In genomic region chr7:29316976-29317375, GRCm38 (mm10) we compare ENCODE assay signal across 8 mouse cellular contexts. TPM values are rescaled to one million over a fixed set of nuclear protein-coding genes. Genes with fewer than 3 reads are reported as not detected.
DNase-seq lines count a peak whose midpoint lies in the region; ATAC-seq lines count a peak whose summit lies in the region.

No protein-coding gene starts in this region.

- intact Hi-C loops in heart, postnatal 25 days (cut with DNase I) = loop anchor here (5.0 kb wide), 1 partner anchor 205 kb away; no protein-coding TSS in a partner anchor

- no peaks in the 10 kb centered on the region for H3K36me3 ChIP-seq in heart, embryonic 15.5 days
- no peaks in the 10 kb centered on the region for H3K36me3 ChIP-seq in heart, embryonic 16.5 days (ENCODE audit: control insufficient read depth, insufficient read depth)
- H3K36me3 ChIP-seq in limb, embryonic 11.5 days (ENCODE audit: control insufficient read depth, insufficient read depth, low read length) = no peaks in the 10 kb centered on the region; the same call in 1 of the 2 replicates
- peaks cover 28% of the 10 kb centered on the region for H3K36me3 ChIP-seq in neural tube, embryonic 12.5 days

- H3K4me2 ChIP-seq in heart, embryonic 15.5 days = peak overlapping the region; percentile 43
- peak overlapping the region; percentile 27; the same call in 1 of the 2 replicates for H3K4me2 ChIP-seq in heart, embryonic 16.5 days (ENCODE audit: low read depth, low read length)
- H3K4me2 ChIP-seq in limb, embryonic 11.5 days (ENCODE audit: low read depth, severe bottlenecking) = peak overlapping the region; percentile 32
- peak overlapping the region; percentile 55 for H3K4me2 ChIP-seq in neural tube, embryonic 12.5 days (replicated peaks)

- peak overlapping the region; percentile 23; the same call in 1 of the 2 replicates for H3K27ac ChIP-seq in heart, embryonic 15.5 days
- H3K27ac ChIP-seq in heart, embryonic 16.5 days (ENCODE audit: low read length) = no peak overlapping the region
- H3K27ac ChIP-seq in limb, embryonic 11.5 days (replicated peaks; ENCODE audit: low read depth, low read length) = peak overlapping the region; percentile 90
- peak overlapping the region; percentile 89 for H3K27ac ChIP-seq in neural tube, embryonic 12.5 days

- WGBS in heart, embryonic 15.5 days = 19% methylated on average over 9 of the region's 10 CpGs
- WGBS in heart, embryonic 16.5 days = 5% methylated on average over 10 of the region's 10 CpGs
- WGBS in limb, embryonic 11.5 days = 4% methylated on average over 10 of the region's 10 CpGs
- 2% methylated on average over 10 of the region's 10 CpGs for WGBS in neural tube, embryonic 12.5 days

- no peak for DNase-seq in heart, postnatal 25 days (ENCODE audit: low spot score)
- DNase-seq in cerebellum, adult 9-11 months = peak; percentile 79
- peak; percentile 77 for DNase-seq in limb, embryonic 11.5 days (ENCODE audit: low spot score)
- no peak for DNase-seq in ovary, postnatal 36 days (ENCODE audit: low spot score)
- DNase-seq in urinary bladder, adult 2 months (ENCODE audit: low spot score) = no peak

- H3K9me3 ChIP-seq in heart, embryonic 15.5 days (replicated peaks) = no peaks in the 10 kb centered on the region
- no peaks in the 10 kb centered on the region for H3K9me3 ChIP-seq in heart, embryonic 16.5 days (replicated peaks; ENCODE audit: control insufficient read depth, low read length)
- no peaks in the 10 kb centered on the region for H3K9me3 ChIP-seq in limb, embryonic 11.5 days (ENCODE audit: control insufficient read depth, low read length)
- no peaks in the 10 kb centered on the region for H3K9me3 ChIP-seq in neural tube, embryonic 12.5 days

- H3K4me1 ChIP-seq in heart, embryonic 15.5 days (replicated peaks) = peaks cover 31% of the 10 kb centered on the region
- peaks cover 25% of the 10 kb centered on the region for H3K4me1 ChIP-seq in heart, embryonic 16.5 days (ENCODE audit: control insufficient read depth, insufficient read depth, low read length)
- peaks cover 82% of the 10 kb centered on the region for H3K4me1 ChIP-seq in limb, embryonic 11.5 days (ENCODE audit: control insufficient read depth, insufficient read depth, low read length)
- peaks cover 86% of the 10 kb centered on the region for H3K4me1 ChIP-seq in neural tube, embryonic 12.5 days

- H3K27me3 ChIP-seq in heart, embryonic 15.5 days = peaks cover 51% of the 10 kb centered on the region
- H3K27me3 ChIP-seq in heart, embryonic 16.5 days (ENCODE audit: control insufficient read depth, insufficient read depth, low read length) = peaks cover 21% of the 10 kb centered on the region
- H3K27me3 ChIP-seq in limb, embryonic 11.5 days (ENCODE audit: control insufficient read depth, insufficient read depth, low read length) = no peaks in the 10 kb centered on the region
- no peaks in the 10 kb centered on the region for H3K27me3 ChIP-seq in neural tube, embryonic 12.5 days (replicated peaks)

- H3K9ac ChIP-seq in heart, embryonic 15.5 days = no peak overlapping the region
- no peak overlapping the region for H3K9ac ChIP-seq in heart, embryonic 16.5 days (ENCODE audit: low read length)
- no peak overlapping the region; the same call in 1 of the 2 replicates for H3K9ac ChIP-seq in limb, embryonic 11.5 days (ENCODE audit: low read length)
- no peak overlapping the region for H3K9ac ChIP-seq in neural tube, embryonic 12.5 days

- no peak; the same call in 1 of the 2 replicates for ATAC-seq in heart, embryonic 15.5 days (replicated peaks; ENCODE audit: insufficient number of reproducible peaks, insufficient read depth, low FRiP score, low read depth)
- peak; percentile 12; the same call in 1 of the 2 replicates for ATAC-seq in heart, embryonic 16.5 days (replicated peaks; ENCODE audit: extremely low read depth, insufficient read depth, low FRiP score)
- ATAC-seq in limb, embryonic 11.5 days (ENCODE audit: insufficient number of reproducible peaks, low FRiP score, low TSS enrichment, low read depth) = peak; percentile 26
- peak; percentile 49 for ATAC-seq in neural tube, embryonic 12.5 days (ENCODE audit: low FRiP score, low read depth)

- H3K4me3 ChIP-seq in heart, embryonic 15.5 days = no peak overlapping the region
- H3K4me3 ChIP-seq in heart, embryonic 16.5 days (ENCODE audit: low read length) = no peak overlapping the region
- H3K4me3 ChIP-seq in limb, embryonic 11.5 days (ENCODE audit: low read depth, low read length) = no peak overlapping the region
- H3K4me3 ChIP-seq in neural tube, embryonic 12.5 days = no peak overlapping the region

RNA-seq across cellular contexts. Expression of gene Dpf1, which starts 13.2 kb away (rescaled TPM):
- 2.6 and 3.9 TPM in 2 replicates for polyA plus RNA-seq in heart, embryonic 15.5 days (2015; fragmentation: Nextera tagmentation; extraction: Ambion mirVana)
- total RNA-seq in heart, postnatal 25 days (2021) = under 1 TPM in 1 of 2 experiments, not detected in 1; 0.53 TPM
- polyA plus RNA-seq in heart, embryonic 16.5 days (2015; fragmentation: Nextera tagmentation; extraction: Ambion mirVana) = 2.0 and 3.0 TPM in 2 replicates
- polyA plus RNA-seq in limb, embryonic 11.5 days (2014; fragmentation: Nextera tagmentation; extraction: Ambion mirVana) = 30.0 and 35.2 TPM in 2 replicates
- 105 and 118 TPM in 2 replicates for polyA plus RNA-seq in neural tube, embryonic 12.5 days (2016; fragmentation: Nextera tagmentation; extraction: Ambion mirVana)
- polyA plus RNA-seq in urinary bladder, adult 2 months (2012; rRNA removed) = 1.3 and 2.8 TPM in 2 replicates

RNA-seq across cellular contexts. Expression of gene Ppp1r14a, which starts 27.9 kb away (rescaled TPM):
- 17.0 and 20.8 TPM in 2 replicates for polyA plus RNA-seq in heart, embryonic 15.5 days (2015; fragmentation: Nextera tagmentation; extraction: Ambion mirVana)
- total RNA-seq in heart, postnatal 25 days (2021) = 1 to 10 TPM; 9.6 to 9.9 TPM
- polyA plus RNA-seq in heart, embryonic 16.5 days (2015; fragmentation: Nextera tagmentation; extraction: Ambion mirVana) = 14.2 and 25.4 TPM in 2 replicates
- polyA plus RNA-seq in limb, embryonic 11.5 days (2014; fragmentation: Nextera tagmentation; extraction: Ambion mirVana) = 3.5 and 3.8 TPM in 2 replicates
- polyA plus RNA-seq in neural tube, embryonic 12.5 days (2016; fragmentation: Nextera tagmentation; extraction: Ambion mirVana) = 57.5 and 72.1 TPM in 2 replicates
- 303 and 338 TPM in 2 replicates for polyA plus RNA-seq in urinary bladder, adult 2 months (2012; rRNA removed)

RNA-seq across cellular contexts. Expression of gene Spint2, which starts 35.3 kb away (rescaled TPM):
- polyA plus RNA-seq in heart, embryonic 15.5 days (2015; fragmentation: Nextera tagmentation; extraction: Ambion mirVana) = 77.9 and 125 TPM in 2 replicates
- 10 to 100 TPM; 33.5 to 37.1 TPM for total RNA-seq in heart, postnatal 25 days (2021)
- 114 and 116 TPM in 2 replicates for polyA plus RNA-seq in heart, embryonic 16.5 days (2015; fragmentation: Nextera tagmentation; extraction: Ambion mirVana)
- 75.1 and 80.7 TPM in 2 replicates for polyA plus RNA-seq in limb, embryonic 11.5 days (2014; fragmentation: Nextera tagmentation; extraction: Ambion mirVana)
- 23.5 and 23.9 TPM in 2 replicates for polyA plus RNA-seq in neural tube, embryonic 12.5 days (2016; fragmentation: Nextera tagmentation; extraction: Ambion mirVana)
- 485 and 505 TPM in 2 replicates for polyA plus RNA-seq in urinary bladder, adult 2 months (2012; rRNA removed)

Comparison
In these comparisons a context has a peak if more than half of its experiments do, and no peak if none do; other contexts are left out.
1. DNase-seq: peak in cerebellum, adult 9-11 months (single experiment) and limb, embryonic 11.5 days (single experiment); none in heart, postnatal 25 days (single experiment), ovary, postnatal 36 days (single experiment) and urinary bladder, adult 2 months (single experiment).
2. Peak in every context shown above with its lines, with median percentiles within 50 percentile points of each other: H3K4me2 ChIP-seq.